17 mouse cellular contexts compared by ENCODE assay signal in genomic region chr10:84393405-84393804, GRCm38 (mm10). TPM values are rescaled to one million over a fixed set of nuclear protein-coding genes. Genes with fewer than 3 reads are reported as not detected.
DNase-seq lines count a peak whose midpoint lies in the region; ATAC-seq lines count a peak whose summit lies in the region.
"Had no signal": no experiment of that assay in that cellular context is flagged by ENCODE, and none has a peak within 500 bp of the region (broad histone marks: within the 10 kb centered on the region; RNA-seq: fewer than 3 reads in every experiment).

No protein-coding gene starts in this region.

- no peak overlapping the region for H3K9ac ChIP-seq in intestine, embryonic 14.5 days (ENCODE audit: low read length)
- no peak overlapping the region for H3K9ac ChIP-seq in intestine, embryonic 16.5 days (ENCODE audit: low read depth, low read length)
- H3K9ac ChIP-seq in neural tube, embryonic 13.5 days: no peak overlapping the region
- no peak overlapping the region for H3K9ac ChIP-seq in neural tube, embryonic 15.5 days (replicated peaks)
- H3K9ac ChIP-seq: embryonic facial prominence, embryonic 15.5 days; intestine, embryonic 15.5 days; limb, embryonic 12.5 days; liver, embryonic 15.5 days had no signal

- no peaks in the 10 kb centered on the region for H3K9me3 ChIP-seq in intestine, embryonic 14.5 days (ENCODE audit: control insufficient read depth, low read length)
- no peaks in the 10 kb centered on the region for H3K9me3 ChIP-seq in intestine, embryonic 16.5 days (ENCODE audit: control insufficient read depth, low read length)
- no peaks in the 10 kb centered on the region for H3K9me3 ChIP-seq in neural tube, embryonic 13.5 days
- no peaks in the 10 kb centered on the region for H3K9me3 ChIP-seq in neural tube, embryonic 15.5 days (replicated peaks)
- H3K9me3 ChIP-seq: embryonic facial prominence, embryonic 15.5 days; intestine, embryonic 15.5 days; limb, embryonic 12.5 days; liver, embryonic 15.5 days had no signal

- WGBS in intestine, embryonic 14.5 days: 44% methylated on average over 9 of the region's 9 CpGs
- WGBS in intestine, embryonic 16.5 days: 64% methylated on average over 9 of the region's 9 CpGs
- 82% methylated on average over 9 of the region's 9 CpGs for WGBS in neural tube, embryonic 13.5 days
- 84% methylated on average over 9 of the region's 9 CpGs for WGBS in neural tube, embryonic 15.5 days

- no peak overlapping the region for H3K4me2 ChIP-seq in intestine, embryonic 14.5 days (ENCODE audit: low read length)
- H3K4me2 ChIP-seq in intestine, embryonic 16.5 days (ENCODE audit: low read depth, low read length): no peak overlapping the region
- no peak overlapping the region for H3K4me2 ChIP-seq in neural tube, embryonic 13.5 days
- H3K4me2 ChIP-seq in neural tube, embryonic 15.5 days: no peak overlapping the region
- H3K4me2 ChIP-seq: embryonic facial prominence, embryonic 15.5 days; intestine, embryonic 15.5 days; liver, embryonic 15.5 days had no signal

- H3K27ac ChIP-seq in intestine, embryonic 14.5 days (ENCODE audit: low read depth): no peak overlapping the region
- H3K27ac ChIP-seq in intestine, embryonic 16.5 days (ENCODE audit: low read length): no peak overlapping the region
- 0 out of 2 replicates have a peak overlapping the region, but pooled peaks have one; percentile 70 for H3K27ac ChIP-seq in neural tube, embryonic 13.5 days (replicated peaks)
- H3K27ac ChIP-seq in neural tube, embryonic 15.5 days (replicated peaks): no peak overlapping the region
- H3K27ac ChIP-seq: embryonic facial prominence, embryonic 15.5 days; liver, embryonic 15.5 days had no signal

- H3K4me3 ChIP-seq in intestine, embryonic 14.5 days (ENCODE audit: low read depth, low read length): no peak overlapping the region
- no peak overlapping the region for H3K4me3 ChIP-seq in intestine, embryonic 16.5 days (ENCODE audit: low read length)
- no peak overlapping the region for H3K4me3 ChIP-seq in neural tube, embryonic 13.5 days
- no peak overlapping the region for H3K4me3 ChIP-seq in neural tube, embryonic 15.5 days (replicated peaks)
- H3K4me3 ChIP-seq: embryonic facial prominence, embryonic 15.5 days; intestine, embryonic 15.5 days; limb, embryonic 12.5 days; liver, embryonic 15.5 days had no signal

- H3K36me3 ChIP-seq in intestine, embryonic 14.5 days (ENCODE audit: control insufficient read depth, insufficient read depth, low read length): no peaks in the 10 kb centered on the region
- H3K36me3 ChIP-seq in intestine, embryonic 16.5 days (ENCODE audit: control insufficient read depth, insufficient read depth, low read length): no peaks in the 10 kb centered on the region
- H3K36me3 ChIP-seq in neural tube, embryonic 13.5 days: peaks cover 14% of the 10 kb centered on the region; the same call in 1 of the 2 replicates
- no peaks in the 10 kb centered on the region for H3K36me3 ChIP-seq in neural tube, embryonic 15.5 days
- H3K36me3 ChIP-seq: embryonic facial prominence, embryonic 15.5 days; intestine, embryonic 15.5 days; liver, embryonic 15.5 days had no signal

- peak; percentile 21; the same call in 1 of the 2 replicates for ATAC-seq in intestine, embryonic 14.5 days (replicated peaks; ENCODE audit: low FRiP score, low TSS enrichment, low read depth)
- no peak; the same call in 1 of the 2 replicates for ATAC-seq in intestine, embryonic 16.5 days
- no peak for ATAC-seq in neural tube, embryonic 13.5 days (ENCODE audit: low read depth)
- no peak for ATAC-seq in neural tube, embryonic 15.5 days (ENCODE audit: low FRiP score)
- ATAC-seq: intestine, embryonic 15.5 days had no signal

- H3K4me1 ChIP-seq in intestine, embryonic 14.5 days (replicated peaks; ENCODE audit: control insufficient read depth, insufficient read depth, low read length): peaks cover 47% of the 10 kb centered on the region
- H3K4me1 ChIP-seq in intestine, embryonic 16.5 days (ENCODE audit: control insufficient read depth, insufficient read depth, low read length): peaks cover 34% of the 10 kb centered on the region
- H3K4me1 ChIP-seq in neural tube, embryonic 13.5 days (replicated peaks): peaks cover 56% of the 10 kb centered on the region
- peaks cover 46% of the 10 kb centered on the region for H3K4me1 ChIP-seq in neural tube, embryonic 15.5 days

- peak; percentile 91 for DNase-seq in heart, adult 11 months
- DNase-seq in heart, adult 8-10 months (ENCODE audit: low spot score): no peak
- DNase-seq in intestine, embryonic 14.5 days (ENCODE audit: low spot score): no peak
- DNase-seq in natural killer cell, adult 2 months (ENCODE audit: low spot score in 2 of 2): no peak
- DNase-seq: adrenal gland, postnatal 36 days; cerebellum, adult 8-10 months; gastrocnemius, postnatal 25 days; heart, postnatal 14 days; lung, postnatal 36 days; thymus, postnatal 25 days had no signal

- no peaks in the 10 kb centered on the region for H3K27me3 ChIP-seq in intestine, embryonic 14.5 days (replicated peaks; ENCODE audit: control insufficient read depth, insufficient read depth, low read length)
- no peaks in the 10 kb centered on the region for H3K27me3 ChIP-seq in intestine, embryonic 16.5 days (replicated peaks; ENCODE audit: control insufficient read depth, insufficient read depth, low read length)
- no peaks in the 10 kb centered on the region for H3K27me3 ChIP-seq in neural tube, embryonic 13.5 days
- no peaks in the 10 kb centered on the region for H3K27me3 ChIP-seq in neural tube, embryonic 15.5 days (replicated peaks)
- H3K27me3 ChIP-seq: embryonic facial prominence, embryonic 15.5 days; intestine, embryonic 15.5 days; limb, embryonic 12.5 days; liver, embryonic 15.5 days had no signal

RNA-seq across cellular contexts. Expression of gene Nuak1, which starts 47.0 kb away (rescaled TPM):
- total RNA-seq in heart, adult 8-10 months (2022): 10 to 100 TPM; 23.9 to 43.8 (median 34.0) TPM
- 0.93 and 1.2 TPM in 2 replicates for polyA plus RNA-seq in intestine, embryonic 14.5 days (2014; fragmentation: Nextera tagmentation; extraction: Ambion mirVana)
- 0.59 and 0.66 TPM in 2 replicates for polyA plus RNA-seq in intestine, embryonic 16.5 days (2015; fragmentation: Nextera tagmentation; extraction: Ambion mirVana)
- polyA plus RNA-seq in neural tube, embryonic 13.5 days (2015; fragmentation: Nextera tagmentation; extraction: Ambion mirVana): 5.4 and 5.7 TPM in 2 replicates
- polyA plus RNA-seq in neural tube, embryonic 15.5 days (2015; fragmentation: Nextera tagmentation; extraction: Ambion mirVana): 4.1 and 4.8 TPM in 2 replicates
